Mouse (Mus musculus) C2C12 (cell line): ENCODE measurements at regions not wholly inside any gene's neighbourhood (a gene's known extent, or its start where the extent isn't known, plus 50 kb on each side); places are given as distances from the start of the nearest gene placed in this dataset.

Source experiments
- CTCF ChIP-seq: IDR thresholded peaks from one replicate; pipeline ENCODE4 v1.5.1; 2011; ENCODE audit not compliant: control insufficient read depth, insufficient read depth, insufficient read length
- MYOD1 ChIP-seq: IDR thresholded peaks from one replicate; pipeline ENCODE4 v1.6.1; 2011; ENCODE audit warnings: low read depth; ENCODE audit not compliant: control insufficient read depth, insufficient read length

DNA sequence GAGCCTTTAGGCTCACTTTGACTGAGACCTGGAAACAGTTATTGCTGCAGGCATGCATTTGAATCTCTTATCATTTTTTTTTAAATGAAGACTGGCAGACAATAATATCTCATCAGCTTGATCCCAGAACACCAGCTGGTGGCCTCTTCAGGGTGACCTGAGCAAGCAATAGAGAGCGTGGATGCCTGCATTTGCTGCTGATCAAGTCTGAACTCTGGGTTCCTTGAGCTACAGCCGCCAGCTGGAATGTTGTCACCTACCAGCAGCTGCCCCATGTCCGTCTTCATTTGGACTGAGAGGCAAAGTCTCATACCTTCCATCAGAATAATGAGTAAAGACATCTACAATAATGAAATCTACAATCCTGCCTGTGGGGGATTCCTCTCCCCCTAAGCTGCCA, 2466.3 kb upstream of the 5930422O12Rik start:
- TF ChIP-seq CTCF: no peak
- no peak for TF ChIP-seq MYOD1
